In genomic region chr12:32819416-32819815, GRCm38 (mm10) we compare ENCODE assay signal across 7 mouse cellular contexts. TPM values are rescaled to one million over a fixed set of nuclear protein-coding genes. Genes with fewer than 3 reads are reported as not detected.
A peak's percentile ranks its signal among the peaks of the same experiment; 100 is the strongest.
DNase-seq lines count a peak whose midpoint lies in the region; ATAC-seq and TF ChIP-seq lines count a peak whose summit lies in the region.

Gene Nampt, plus strand, starts transcription at chr12:32819545.

- H3K27ac ChIP-seq in intestine, postnatal 0 days (ENCODE audit: low read depth, low read length) = peak within 1 kb of the TSS; percentile 96
- peak within 1 kb of the TSS; percentile 91 for H3K27ac ChIP-seq in liver, embryonic 16.5 days (ENCODE audit: low read length)
- H3K27ac ChIP-seq in stomach, embryonic 15.5 days = peak within 1 kb of the TSS; percentile 98

- no peak for TF ChIP-seq CTCF in intestine, postnatal 0 days (IDR thresholded peaks at IDR 0.05; ENCODE audit: low read depth)

- intact Hi-C loops in gastrocnemius, postnatal 36 days (cut with DNase I) = loop anchor here (5.0 kb wide), 1 partner anchor 182 kb away; no protein-coding TSS in a partner anchor

- DNase-seq in 3T3-L1 (ENCODE audit: low read depth, low spot score) = peak; percentile 67
- DNase-seq in CD4-positive helper T cell, adult 2 months (ENCODE audit: low read depth, low spot score) = peak; percentile 66
- peak; percentile 23 for DNase-seq in c-Kit-positive CD71-positive TER-119-negative erythroid progenitor cells, embryonic 14.5 days (ENCODE audit: low read depth)
- no peak for DNase-seq in gastrocnemius, postnatal 36 days

- peak within 1 kb of the TSS; percentile 74 for H3K4me2 ChIP-seq in intestine, postnatal 0 days (replicated peaks; ENCODE audit: low read depth)
- peak within 1 kb of the TSS; percentile 93 for H3K4me2 ChIP-seq in liver, embryonic 16.5 days (ENCODE audit: low read depth, low read length)
- peak within 1 kb of the TSS; percentile 67 for H3K4me2 ChIP-seq in stomach, embryonic 15.5 days

- no peaks in the 10 kb centered on the region for H3K27me3 ChIP-seq in intestine, postnatal 0 days (replicated peaks; ENCODE audit: control insufficient read depth, insufficient read depth, low read length)
- no peaks in the 10 kb centered on the region for H3K27me3 ChIP-seq in liver, embryonic 16.5 days (ENCODE audit: control insufficient read depth, insufficient read depth, low read depth, low read length)
- H3K27me3 ChIP-seq in stomach, embryonic 15.5 days (replicated peaks) = no peaks in the 10 kb centered on the region

- H3K4me3 ChIP-seq in intestine, postnatal 0 days (ENCODE audit: low read depth, low read length) = peak within 1 kb of the TSS; percentile 99
- peak within 1 kb of the TSS; percentile 82 for H3K4me3 ChIP-seq in liver, embryonic 16.5 days (ENCODE audit: low read depth, low read length)
- peak within 1 kb of the TSS; percentile 63 for H3K4me3 ChIP-seq in stomach, embryonic 15.5 days (replicated peaks)

- peak within 1 kb of the TSS; percentile 77 for H3K9ac ChIP-seq in intestine, postnatal 0 days (ENCODE audit: low read depth, low read length)
- H3K9ac ChIP-seq in liver, embryonic 16.5 days (ENCODE audit: low read depth, low read length) = peak within 1 kb of the TSS; percentile 86
- H3K9ac ChIP-seq in stomach, embryonic 15.5 days = peak within 1 kb of the TSS; percentile 65

- 6% methylated on average over 5 of the region's 5 CpGs for WGBS in intestine, postnatal 0 days
- WGBS in liver, embryonic 16.5 days (ENCODE audit: insufficient replicate concordance) = 12% methylated on average over 5 of the region's 5 CpGs
- 5% methylated on average over 5 of the region's 5 CpGs for WGBS in stomach, embryonic 15.5 days

- peaks cover 9% of the 10 kb centered on the region for H3K36me3 ChIP-seq in intestine, postnatal 0 days (ENCODE audit: control insufficient read depth, insufficient read depth)
- H3K36me3 ChIP-seq in liver, embryonic 16.5 days (ENCODE audit: control insufficient read depth, insufficient read depth) = no peaks in the 10 kb centered on the region
- H3K36me3 ChIP-seq in stomach, embryonic 15.5 days = 0 out of 2 replicates have a peak, but pooled peaks cover 4% of the 10 kb centered on the region

- H3K9me3 ChIP-seq in intestine, postnatal 0 days (ENCODE audit: control insufficient read depth) = no peaks in the 10 kb centered on the region
- no peaks in the 10 kb centered on the region for H3K9me3 ChIP-seq in liver, embryonic 16.5 days (replicated peaks; ENCODE audit: control insufficient read depth, low read length)
- H3K9me3 ChIP-seq in stomach, embryonic 15.5 days = no peaks in the 10 kb centered on the region

- ATAC-seq in intestine, postnatal 0 days = no peak
- ATAC-seq in liver, embryonic 16.5 days (ENCODE audit: low read depth) = no peak
- no peak; the same call in 1 of the 2 replicates for ATAC-seq in stomach, embryonic 15.5 days (ENCODE audit: insufficient read depth, low FRiP score, low read depth)

- peaks cover 8% of the 10 kb centered on the region; the same call in 1 of the 2 replicates for H3K4me1 ChIP-seq in intestine, postnatal 0 days (replicated peaks; ENCODE audit: control insufficient read depth, insufficient read depth, low read length)
- peaks cover 3% of the 10 kb centered on the region; the same call in 1 of the 2 replicates for H3K4me1 ChIP-seq in liver, embryonic 16.5 days (ENCODE audit: control insufficient read depth, low read depth, low read length)
- H3K4me1 ChIP-seq in stomach, embryonic 15.5 days = no peaks in the 10 kb centered on the region

RNA-seq across cellular contexts. Expression of gene Nampt, which starts in this region (rescaled TPM):
- 10 to 100 TPM; 73.1 to 74.3 TPM for total RNA-seq in gastrocnemius, postnatal 36 days (2021)
- 16.2 and 17.3 TPM in 2 replicates for polyA plus RNA-seq in intestine, postnatal 0 days (2015; fragmentation: Nextera tagmentation; extraction: Ambion mirVana)
- 11.3 TPM in 2 replicates for polyA plus RNA-seq in liver, embryonic 16.5 days (2015; fragmentation: Nextera tagmentation; extraction: Ambion mirVana)
- polyA plus RNA-seq in stomach, embryonic 15.5 days (2015; fragmentation: Nextera tagmentation; extraction: Ambion mirVana) = 22.4 and 23.6 TPM in 2 replicates

Comparison
In these comparisons a context has a peak if more than half of its experiments do, and no peak if none do; other contexts are left out.
1. DNase-seq: peak in 3T3-L1 (single experiment), CD4-positive helper T cell, adult 2 months (single experiment) and c-Kit-positive CD71-positive TER-119-negative erythroid progenitor cells, embryonic 14.5 days (single experiment); none in gastrocnemius, postnatal 36 days (0 of 2).
2. Peak in every context shown above with its lines, with median percentiles within 50 percentile points of each other: H3K27ac ChIP-seq, H3K4me2 ChIP-seq, H3K4me3 ChIP-seq and H3K9ac ChIP-seq.